Mouse (Mus musculus) T-helper 2 cell (primary cell): Measurements from ENCODE around the gene Ap5b1.

Source experiments
- in situ Hi-C: fragments of 300-600 bp; cut with MboI, MseI; formaldehyde crosslinking; loops from one replicate; pipeline ENCODE4 v1.15.1; 2025; ENCODE audit warnings: high pct_unique_total_duplicates

The Ap5b1 gene

DNA sequence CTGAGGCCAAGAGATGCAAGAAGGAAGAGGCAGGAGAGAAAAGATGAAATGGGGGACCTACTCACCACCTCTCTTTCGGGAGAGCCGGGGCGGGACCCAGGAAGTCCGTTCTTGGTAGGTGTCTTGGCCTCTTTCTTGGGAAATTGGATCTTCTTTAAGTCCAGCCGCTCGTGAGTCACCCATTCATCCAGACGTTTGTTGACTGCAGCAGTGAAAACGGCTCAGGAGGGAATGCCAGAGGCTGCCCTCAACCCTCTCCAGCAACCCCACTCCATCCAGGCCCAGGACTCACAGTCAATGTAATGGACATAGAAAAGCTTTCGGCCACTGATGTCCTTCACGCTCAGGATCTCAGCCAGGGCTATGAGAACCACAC, 41.3 kb downstream of the Ap5b1 start:
- in situ Hi-C loops: no loop called here

DNA sequence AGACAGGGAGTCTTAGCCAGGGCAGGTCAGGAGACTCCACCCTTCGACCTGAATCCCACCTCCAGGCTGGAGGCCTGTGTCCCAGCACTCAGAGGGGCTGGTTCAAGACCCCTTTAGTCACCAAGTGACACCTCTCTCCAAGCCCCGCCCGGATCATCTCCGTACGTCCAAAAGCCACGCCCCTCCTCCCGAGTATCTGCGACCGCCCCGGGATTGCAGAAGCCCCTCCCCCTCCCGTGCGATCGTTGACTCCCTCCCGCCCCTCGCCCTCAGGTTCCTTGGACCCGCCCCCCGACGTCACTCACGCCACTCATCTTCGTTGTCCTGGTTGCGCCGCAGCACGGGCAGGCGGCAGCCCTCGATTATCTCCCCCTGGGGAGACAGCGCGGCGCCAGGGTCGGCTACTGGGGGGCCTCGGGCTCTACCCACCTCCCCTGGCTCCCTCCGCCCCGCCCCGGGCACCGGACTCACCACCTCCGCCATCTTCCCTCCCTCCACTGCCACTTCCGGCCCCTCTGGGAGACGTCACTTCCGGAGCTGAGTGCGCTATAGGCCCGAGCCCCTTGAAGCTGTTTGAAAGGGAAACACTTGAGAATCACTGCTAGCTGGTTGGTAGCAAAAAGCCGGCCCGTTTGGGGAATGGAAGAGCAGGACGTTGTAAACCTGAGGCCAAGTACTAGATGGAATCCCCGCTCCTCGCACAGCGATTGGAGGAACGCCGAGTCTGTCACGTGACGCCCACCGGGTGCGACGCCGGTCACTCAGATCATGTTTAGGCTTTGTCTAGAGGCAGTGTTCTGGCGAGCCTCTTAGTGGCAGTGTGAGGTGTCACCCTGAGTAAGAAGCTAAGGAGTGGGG, 42.0 kb downstream of the Ap5b1 start, which contains the start of gene Kat5:
Kat5 (minus strand) TSS at position 691 of the 858 bp plus-strand sequence.
- in situ Hi-C loops: no loop called here

DNA sequence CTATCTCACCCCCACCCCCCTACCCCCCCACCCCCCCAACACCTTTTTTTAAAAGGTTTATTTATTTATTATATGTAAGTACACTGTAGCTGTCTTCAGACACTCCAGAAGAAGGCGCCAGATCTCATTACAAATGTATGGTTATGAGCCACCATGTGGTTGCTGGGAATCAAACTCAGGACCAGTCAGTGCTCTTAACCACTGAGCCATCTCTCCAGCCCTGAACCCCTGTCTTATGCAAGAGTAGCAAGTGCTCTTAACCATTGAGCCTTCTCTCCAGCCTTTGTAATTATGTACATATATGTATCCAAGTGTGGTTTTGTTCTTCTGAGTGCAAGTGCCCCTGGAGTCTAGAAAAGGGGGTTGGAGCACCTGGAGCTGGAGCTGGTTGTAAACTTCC, 44.1 kb downstream of the Ap5b1 start:
- in situ Hi-C loops: no loop called here

DNA sequence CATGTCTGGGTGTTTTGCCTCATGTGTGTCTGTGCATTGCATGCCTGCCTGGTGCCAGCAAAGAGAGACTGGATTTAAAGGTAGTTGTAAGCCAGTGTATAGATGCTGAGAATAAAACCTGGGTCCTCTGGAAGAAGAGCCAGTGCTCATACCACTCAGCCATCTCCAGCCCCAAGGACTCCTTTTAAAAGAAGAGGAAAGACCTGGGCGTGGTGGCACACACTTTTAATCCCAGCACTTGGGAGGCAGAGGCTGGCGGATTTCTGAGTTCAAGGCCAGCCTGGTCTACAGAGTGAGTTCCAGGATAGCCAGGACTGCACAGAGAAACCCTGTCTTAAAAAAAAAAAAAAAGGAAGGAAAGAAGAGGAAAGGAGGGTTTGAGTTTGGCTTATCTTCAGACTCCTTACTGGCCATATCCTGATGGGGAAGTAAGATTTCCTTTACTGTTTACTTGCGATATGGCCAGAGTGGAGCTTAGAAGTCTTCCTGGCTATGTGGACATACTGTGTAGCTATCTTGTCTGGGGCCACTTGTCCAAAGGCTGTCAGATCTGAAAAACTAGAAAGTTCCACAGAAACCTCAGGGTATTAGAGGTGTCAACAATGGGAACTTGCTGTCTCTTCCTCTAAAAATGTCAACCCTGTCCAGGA, 45.1 kb downstream of the Ap5b1 start:
- in situ Hi-C loops: no loop called here

DNA sequence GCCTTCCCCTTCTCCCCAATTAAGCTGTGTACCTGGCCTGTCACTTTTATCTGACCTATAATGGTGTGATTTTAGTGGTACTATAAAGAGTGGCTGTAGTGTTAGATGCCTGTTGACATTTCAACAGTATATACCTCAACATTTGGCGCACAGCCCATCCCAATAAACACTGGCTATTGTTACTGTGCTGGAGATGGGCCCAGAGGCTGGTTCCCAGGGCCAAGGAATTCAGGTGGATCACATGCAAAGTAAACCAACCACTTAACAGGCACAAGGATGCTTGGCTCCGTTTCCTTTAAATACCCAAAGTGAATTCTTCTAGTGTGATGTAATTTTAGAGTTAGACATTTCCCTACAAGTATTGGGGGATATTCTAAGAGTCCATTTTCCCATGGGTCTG, 47.1 kb downstream of the Ap5b1 start:
- in situ Hi-C loops: no loop called here

DNA sequence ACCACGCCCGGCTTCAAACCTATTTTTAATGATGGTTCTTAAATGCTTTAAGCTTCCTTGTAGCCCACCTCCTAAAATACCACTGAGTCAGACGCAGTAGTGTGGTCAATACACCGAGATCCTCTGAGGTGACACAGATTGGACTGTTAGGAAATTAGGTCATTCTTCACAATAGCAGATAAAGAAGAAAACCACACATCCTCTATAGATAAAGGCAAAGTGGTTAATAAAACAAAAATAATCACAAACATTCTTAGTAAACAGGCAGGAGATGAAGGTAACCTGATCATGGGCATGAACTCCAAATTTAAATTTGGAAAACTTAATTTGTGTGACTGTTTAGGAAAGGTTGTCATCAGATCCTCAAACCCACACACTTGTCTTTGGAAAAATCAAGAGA, 52.2 kb downstream of the Ap5b1 start:
- in situ Hi-C loops: no loop called here
